Mouse (Mus musculus): ENCODE measurements around the gene Fam129a. TPM values are rescaled to one million over a fixed set of nuclear protein-coding genes. Genes with fewer than 3 reads are reported as not detected.

The Fam129a gene
- total RNA-seq, 1 experiment: 7.5 TPM

DNA sequence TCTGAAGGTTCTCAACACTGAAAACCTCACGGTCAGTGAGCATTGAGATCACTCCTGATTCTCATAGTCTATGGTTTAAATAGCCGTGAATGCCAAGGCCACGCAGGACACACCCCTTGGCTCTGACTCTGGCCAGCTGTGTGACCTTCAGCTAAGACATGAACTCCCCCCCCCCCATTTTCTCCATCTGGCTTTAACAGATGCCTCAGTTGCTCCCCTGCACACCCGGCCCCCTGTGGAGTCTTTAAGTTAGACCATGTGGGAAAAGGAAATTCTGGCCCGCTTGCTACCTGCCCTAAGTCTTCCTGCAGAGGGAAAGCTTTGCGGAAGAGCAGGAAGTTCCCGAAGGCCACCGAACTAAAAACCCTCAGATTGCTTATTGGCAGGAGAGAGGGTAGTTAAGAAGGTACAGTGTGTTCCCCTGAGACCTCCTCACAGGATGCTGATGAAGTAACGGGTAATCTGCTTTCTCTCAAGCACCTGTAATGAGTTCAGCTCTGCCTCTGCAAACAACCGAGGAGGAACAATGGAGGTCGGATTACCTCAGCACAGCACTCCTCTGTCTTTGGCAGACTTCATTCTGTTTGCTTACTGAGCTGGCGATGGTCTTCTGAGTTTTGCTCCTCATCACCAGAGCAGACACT is 114.8 kb downstream of the Fam129a start:
- H3K27ac ChIP-seq (ENCODE audit: insufficient read depth, low read depth, low read length, poor library complexity, severe bottlenecking): no peak overlapping the region
- H3K36me3 ChIP-seq (ENCODE audit: control insufficient read depth, insufficient read depth, low read length, poor library complexity, severe bottlenecking): no peaks in the 10 kb centered on the region
- peaks cover 7 to 8% of the 10 kb centered on the region in 2 experiments; a peak in 2 of 4 replicates for H3K4me1 ChIP-seq (ENCODE audit: control insufficient read depth in 2 of 2, insufficient read depth in 2 of 2, low read length in 2 of 2, poor library complexity in 1 of 2)
- in situ Hi-C loops (cut with MboI; ENCODE audit: low sequenced_read_pairs in 2 of 2, unreplicated experiment in 2 of 2): no loop called here
- no peak overlapping the region for H3K9ac ChIP-seq (ENCODE audit: insufficient read depth, low read depth, low read length, poor library complexity, severe bottlenecking)
- peak overlapping the region in 1 of 2 experiments; percentile 28; a peak in 1 of 4 replicates for H3K4me3 ChIP-seq (ENCODE audit: insufficient read depth in 1 of 2, low read depth in 1 of 2, low read length in 2 of 2, poor library complexity in 1 of 2, severe bottlenecking in 1 of 2)
- DNase-seq (ENCODE audit: low read depth, low spot score): peak; percentile 30
- no peaks in the 10 kb centered on the region for H3K9me3 ChIP-seq (ENCODE audit: control insufficient read depth, insufficient read depth, low read depth, low read length)
- TF ChIP-seq ZC3H11A (IDR thresholded peaks at IDR 0.05; ENCODE audit: borderline replicate concordance, low read depth, low read length) (no peak), MAFK (IDR thresholded peaks at IDR 0.05; ENCODE audit: insufficient read depth, low read depth, low read length) (no peak), CHD2 (IDR thresholded peaks at IDR 0.05; ENCODE audit: low read depth, low read length) (no peak), ZNF384 (IDR thresholded peaks at IDR 0.05; ENCODE audit: low read depth, low read length) (no peak), HCFC1 (IDR thresholded peaks at IDR 0.05; ENCODE audit: borderline replicate concordance, insufficient read depth, low read length) (no peak)

DNA sequence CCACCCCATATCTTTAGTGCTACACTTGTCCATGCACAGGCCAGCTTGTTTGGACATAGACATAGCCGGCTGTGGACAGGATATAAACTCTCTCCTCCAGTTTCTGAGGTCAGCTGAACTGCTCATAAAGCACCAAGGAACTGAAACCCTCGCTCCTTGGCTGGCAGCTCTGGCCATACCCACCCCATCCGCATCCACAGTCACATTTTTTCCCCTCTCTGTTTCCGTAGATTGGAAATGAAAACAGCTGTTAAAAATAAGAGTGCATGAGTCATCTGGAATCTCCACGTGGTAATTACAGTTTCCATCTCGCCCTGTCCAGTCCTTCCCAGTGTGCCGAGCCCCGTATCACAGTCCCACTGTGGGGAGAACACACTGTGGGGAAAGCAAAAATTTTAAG is 115.7 kb downstream of the Fam129a start:
- H3K36me3 ChIP-seq (ENCODE audit: control insufficient read depth, insufficient read depth, low read length, poor library complexity, severe bottlenecking): no peaks in the 10 kb centered on the region
- DNase-seq (ENCODE audit: low read depth, low spot score): no peak
- no peak for TF ChIP-seq ZC3H11A (IDR thresholded peaks at IDR 0.05; ENCODE audit: borderline replicate concordance, low read depth, low read length)
- TF ChIP-seq MAFK (IDR thresholded peaks at IDR 0.05; ENCODE audit: insufficient read depth, low read depth, low read length): no peak
- TF ChIP-seq HCFC1 (IDR thresholded peaks at IDR 0.05; ENCODE audit: borderline replicate concordance, insufficient read depth, low read length): no peak
- no peak for TF ChIP-seq ZNF384 (IDR thresholded peaks at IDR 0.05; ENCODE audit: low read depth, low read length)
- no peak for TF ChIP-seq CHD2 (IDR thresholded peaks at IDR 0.05; ENCODE audit: low read depth, low read length)
- H3K9ac ChIP-seq (ENCODE audit: insufficient read depth, low read depth, low read length, poor library complexity, severe bottlenecking): no peak overlapping the region
- no peaks in the 10 kb centered on the region for H3K9me3 ChIP-seq (ENCODE audit: control insufficient read depth, insufficient read depth, low read depth, low read length)
- H3K4me1 ChIP-seq (ENCODE audit: control insufficient read depth in 2 of 2, insufficient read depth in 2 of 2, low read length in 2 of 2, poor library complexity in 1 of 2): peaks cover 7 to 8% of the 10 kb centered on the region in 2 experiments; a peak in 2 of 4 replicates
- H3K27ac ChIP-seq (ENCODE audit: insufficient read depth, low read depth, low read length, poor library complexity, severe bottlenecking): no peak overlapping the region
- in situ Hi-C loops (cut with MboI; ENCODE audit: low sequenced_read_pairs in 2 of 2, unreplicated experiment in 2 of 2): no loop called here
- no peak overlapping the region for H3K4me3 ChIP-seq (ENCODE audit: insufficient read depth in 1 of 2, low read depth in 1 of 2, low read length in 2 of 2, poor library complexity in 1 of 2, severe bottlenecking in 1 of 2)

DNA sequence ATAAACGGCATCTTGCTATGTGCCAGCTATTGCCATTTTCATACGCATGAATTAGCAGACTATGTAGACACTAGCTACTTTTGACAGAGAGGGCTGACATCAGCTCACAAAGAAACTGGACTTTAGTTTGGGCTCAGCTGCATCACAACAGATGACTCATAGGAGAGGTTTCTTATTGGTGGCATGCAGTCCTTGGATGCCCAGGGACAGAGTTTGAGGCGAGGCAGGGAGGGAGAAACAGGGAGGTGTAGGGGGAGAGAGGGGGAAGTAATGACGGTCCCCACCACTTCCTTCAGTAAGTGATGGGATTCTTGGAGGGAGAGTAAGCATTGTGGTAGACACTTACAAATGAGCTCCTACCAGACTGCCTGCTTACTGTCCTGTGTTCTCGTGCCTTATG is 118.0 kb downstream of the Fam129a start:
- H3K36me3 ChIP-seq (ENCODE audit: control insufficient read depth, insufficient read depth, low read length, poor library complexity, severe bottlenecking): no peaks in the 10 kb centered on the region
- no peak overlapping the region for H3K4me3 ChIP-seq (ENCODE audit: insufficient read depth in 1 of 2, low read depth in 1 of 2, low read length in 2 of 2, poor library complexity in 1 of 2, severe bottlenecking in 1 of 2)
- H3K4me1 ChIP-seq (ENCODE audit: control insufficient read depth in 2 of 2, insufficient read depth in 2 of 2, low read length in 2 of 2, poor library complexity in 1 of 2): peaks cover 7 to 8% of the 10 kb centered on the region in 2 experiments; a peak in 2 of 4 replicates
- TF ChIP-seq MAFK (IDR thresholded peaks at IDR 0.05; ENCODE audit: insufficient read depth, low read depth, low read length) (no peak), HCFC1 (IDR thresholded peaks at IDR 0.05; ENCODE audit: borderline replicate concordance, insufficient read depth, low read length) (no peak), ZNF384 (IDR thresholded peaks at IDR 0.05; ENCODE audit: low read depth, low read length) (no peak), CHD2 (IDR thresholded peaks at IDR 0.05; ENCODE audit: low read depth, low read length) (no peak), ZC3H11A (IDR thresholded peaks at IDR 0.05; ENCODE audit: borderline replicate concordance, low read depth, low read length) (no peak)
- no peak overlapping the region for H3K27ac ChIP-seq (ENCODE audit: insufficient read depth, low read depth, low read length, poor library complexity, severe bottlenecking)
- no peak for DNase-seq (ENCODE audit: low read depth, low spot score)
- no peak overlapping the region for H3K9ac ChIP-seq (ENCODE audit: insufficient read depth, low read depth, low read length, poor library complexity, severe bottlenecking)
- in situ Hi-C loops (cut with MboI; ENCODE audit: low sequenced_read_pairs in 2 of 2, unreplicated experiment in 2 of 2): no loop called here
- no peaks in the 10 kb centered on the region for H3K9me3 ChIP-seq (ENCODE audit: control insufficient read depth, insufficient read depth, low read depth, low read length)

DNA sequence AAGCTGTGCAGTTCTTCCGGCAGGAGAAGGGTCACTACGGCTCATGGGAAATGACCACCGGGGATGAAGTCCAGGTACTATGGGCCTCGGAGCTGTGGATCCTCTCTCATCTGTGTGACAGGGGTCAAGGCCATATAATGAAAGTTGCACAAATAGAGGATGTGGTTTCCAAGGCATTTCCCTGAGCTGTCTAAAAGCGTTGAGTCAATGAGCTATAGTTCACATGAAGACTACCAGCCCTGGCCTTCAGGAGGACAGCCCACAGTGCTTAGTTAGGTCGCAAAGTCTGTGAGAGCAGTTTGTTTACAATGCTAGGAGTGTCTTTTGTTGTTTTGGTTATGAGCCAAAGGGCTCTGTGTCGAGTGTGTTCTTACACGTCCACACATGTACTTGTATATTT is 118.6 kb downstream of the Fam129a start:
- Histone ChIP-seq H3K4me1 (ENCODE audit: control insufficient read depth in 2 of 2, insufficient read depth in 2 of 2, low read length in 2 of 2, poor library complexity in 1 of 2) (peaks cover 4 to 8% of the 10 kb centered on the region in 2 experiments; a peak in 2 of 4 replicates), H3K9ac (ENCODE audit: insufficient read depth, low read depth, low read length, poor library complexity, severe bottlenecking) (no peak overlapping the region), H3K9me3 (ENCODE audit: control insufficient read depth, insufficient read depth, low read depth, low read length) (no peaks in the 10 kb centered on the region), H3K27ac (ENCODE audit: insufficient read depth, low read depth, low read length, poor library complexity, severe bottlenecking) (no peak overlapping the region), H3K36me3 (ENCODE audit: control insufficient read depth, insufficient read depth, low read length, poor library complexity, severe bottlenecking) (no peaks in the 10 kb centered on the region), H3K4me3 (ENCODE audit: insufficient read depth in 1 of 2, low read depth in 1 of 2, low read length in 2 of 2, poor library complexity in 1 of 2, severe bottlenecking in 1 of 2) (no peak overlapping the region)
- no peak for DNase-seq (ENCODE audit: low read depth, low spot score)
- in situ Hi-C loops (cut with MboI; ENCODE audit: low sequenced_read_pairs in 2 of 2, unreplicated experiment in 2 of 2): no loop called here
- TF ChIP-seq ZC3H11A (IDR thresholded peaks at IDR 0.05; ENCODE audit: borderline replicate concordance, low read depth, low read length): no peak
